Mouse (Mus musculus) CD4-positive, CD25-positive, alpha-beta regulatory T cell, adult 2 months (primary cell): ENCODE data around the gene Palm2.

Experiments used
- DNase-seq: peaks from one replicate; pipeline ENCODE4 v3.0.0-alpha.2; 2012; ENCODE audit warnings: low read depth, low spot score

Gene Palm2

DNA sequence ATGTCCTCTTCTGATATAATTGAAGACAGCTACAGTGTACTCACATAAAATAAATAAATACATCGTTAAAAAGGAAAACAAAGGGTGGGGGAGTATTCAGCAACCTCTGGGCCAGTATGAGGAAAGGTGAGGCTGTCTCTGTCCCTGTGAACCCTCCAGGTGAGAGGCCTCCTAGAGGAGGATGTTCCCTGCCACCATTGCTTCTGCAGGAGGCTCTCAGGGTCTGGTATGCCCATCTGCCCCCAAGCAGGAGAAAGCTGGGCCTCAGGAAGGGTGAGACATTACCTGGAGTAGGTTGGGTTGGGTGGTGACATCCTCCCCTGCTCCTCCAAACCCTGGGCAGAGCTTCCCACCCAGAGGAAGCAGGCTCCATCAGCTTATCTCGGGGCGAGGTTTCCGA is 316.6 kb downstream of the Palm2 start:
- DNase-seq: no peak

- DNase-seq: no peak
Measured at GRCm38 (mm10) chr4:57751054-57751453, 317.0 kb downstream of the Palm2 start.

DNA sequence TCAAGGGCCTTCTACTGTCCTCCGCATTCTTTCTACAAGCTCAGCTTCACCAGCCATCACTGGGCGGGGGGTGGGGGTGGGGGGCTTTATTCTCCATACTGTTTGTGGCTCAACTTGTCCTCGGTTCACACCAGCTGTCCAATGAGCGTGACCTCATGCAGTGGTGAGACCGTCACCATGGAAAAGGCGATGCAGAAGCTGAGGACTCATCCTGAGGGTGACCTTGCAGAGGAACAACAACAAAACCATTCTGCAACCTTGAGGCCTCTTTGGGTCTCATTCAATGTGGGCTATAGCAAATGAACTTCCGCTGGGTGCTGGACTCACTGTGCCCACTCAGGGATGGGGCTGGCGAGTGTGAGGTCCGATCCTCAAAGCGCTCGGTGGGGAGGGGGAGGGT is 317.5 kb downstream of the Palm2 start:
- no peak for DNase-seq

- no peak for DNase-seq
Measured at GRCm38 (mm10) chr4:57755085-57755484, 321.0 kb downstream of the Palm2 start.

GRCm38 (mm10) chr4:57757997-57758396 is 323.9 kb downstream of the Palm2 start:
- DNase-seq: peak; percentile 9
